Mouse (Mus musculus) hematopoietic multipotent progenitor cell, adult 10-12 weeks (in vitro differentiated cells): ENCODE measurements around the gene Arid3b. TPM values are rescaled to one million over a fixed set of nuclear protein-coding genes. Genes with fewer than 3 reads are reported as not detected.

Experiments used
- polyA plus RNA-seq: library from polyadenylated mRNA; stranded (reverse); fragments of >175 nt; gene quantifications from 2 replicates; pipeline ENCODE4 v1.2.3, GENCODE M21; 2012; ENCODE audit warnings: low replicate concordance

The Arid3b gene
- 31.6 and 49.8 TPM in 2 replicates for polyA plus RNA-seq

DNA sequence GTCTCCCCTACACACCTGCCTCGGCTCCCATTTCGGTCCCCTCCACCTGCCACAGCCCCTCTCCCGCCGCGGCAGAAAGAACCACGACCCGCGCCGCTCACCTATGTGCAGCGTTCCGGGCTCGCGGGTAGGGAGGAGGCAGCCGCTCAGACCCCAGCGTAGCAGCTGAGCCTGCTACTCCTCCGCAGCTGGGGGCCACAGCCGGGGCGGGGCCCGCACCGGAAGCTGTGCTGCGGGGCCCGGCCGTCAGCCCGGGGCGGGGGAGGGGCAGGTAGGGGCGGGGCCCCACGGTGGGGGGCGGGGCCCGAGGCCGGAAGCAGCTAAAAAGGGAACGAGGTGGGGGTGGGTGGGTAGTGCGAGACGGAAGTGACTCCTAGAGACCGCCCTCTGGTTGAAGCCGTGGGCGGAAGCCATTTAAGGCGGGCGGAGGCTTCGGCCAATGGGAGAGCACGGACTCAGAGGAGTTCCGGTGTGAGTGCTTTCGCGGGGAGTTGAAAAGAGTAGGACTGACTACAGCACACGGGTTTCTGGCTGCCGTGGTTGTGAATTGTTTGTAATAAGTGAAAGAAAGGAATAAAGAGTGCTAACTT, at the start of gene Arid3b:
Arid3b (minus strand) TSS at position 213 of the 590 bp plus-strand sequence.

DNA sequence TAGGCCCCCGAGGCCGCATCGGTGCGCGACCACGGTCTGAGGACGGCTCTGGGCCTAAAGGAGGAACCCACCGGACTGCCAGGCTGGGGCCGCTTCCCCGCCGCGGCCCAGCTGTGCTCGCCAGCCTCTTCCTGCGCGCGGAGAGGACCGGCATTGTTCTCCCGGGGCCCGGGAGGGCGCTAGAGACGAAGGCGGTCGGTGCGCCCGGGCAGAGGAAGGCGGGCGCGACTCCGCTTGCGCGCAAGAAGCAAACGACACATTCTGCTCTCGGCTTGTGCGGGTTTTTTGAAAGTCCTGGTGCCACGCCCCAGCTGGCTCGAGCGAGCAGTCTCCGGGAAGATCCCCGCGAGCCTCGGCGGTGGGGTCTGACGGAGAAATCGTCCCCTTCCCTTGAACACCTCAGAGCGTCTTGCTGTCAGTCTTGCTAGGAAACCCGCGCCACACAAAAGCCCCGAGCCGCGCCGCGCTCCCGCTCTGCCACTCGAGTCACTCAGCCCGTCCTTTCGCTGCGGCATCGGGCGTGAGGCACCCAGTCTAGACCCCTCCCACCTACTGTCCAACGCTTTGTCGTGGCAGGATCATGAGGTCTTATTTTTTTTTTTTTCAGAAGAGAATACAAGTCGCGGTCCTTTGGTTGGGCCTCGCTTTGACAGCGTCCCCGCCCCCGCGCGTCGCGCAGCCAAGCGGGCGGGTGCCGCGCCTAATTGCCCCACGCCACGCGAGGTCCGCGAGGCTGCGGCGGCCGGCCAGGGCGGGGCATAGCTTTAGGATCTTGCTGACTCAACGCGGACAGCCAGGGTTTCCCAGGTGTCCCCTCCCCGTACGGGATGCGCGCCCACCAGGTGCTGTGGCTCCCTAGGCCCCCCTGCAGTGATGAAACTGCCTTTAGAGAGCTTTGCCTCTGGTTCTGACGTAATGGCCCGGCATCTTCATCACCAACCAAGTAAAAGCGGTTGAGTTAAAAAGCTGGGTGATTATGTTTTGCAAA, 70.9 kb downstream of the Arid3b start, which contains the start of gene Clk3:
Clk3 (minus strand) TSS at position 497 of the 988 bp plus-strand sequence.

Other genes starting within 250 kb of the Arid3b start
- 16.0 and 24.7 TPM in 2 replicates for gene Ulk3, start 247.3 kb downstream of the Arid3b start, polyA plus RNA-seq
- gene Cplx3, start 230.5 kb downstream of the Arid3b start, polyA plus RNA-seq, result not detected in 2 replicates
- 0.10 and 0.49 TPM in 2 replicates for gene Lman1l, start 216.0 kb downstream of the Arid3b start, polyA plus RNA-seq
- gene Csk, start 183.2 kb downstream of the Arid3b start, polyA plus RNA-seq, result 759 and 915 TPM in 2 replicates
- gene Cyp1a2, start 153.1 kb downstream of the Arid3b start, polyA plus RNA-seq, result not detected in 2 replicates
- not detected in 2 replicates for gene Cyp1a1, start 148.9 kb downstream of the Arid3b start, polyA plus RNA-seq
- gene Edc3, start 128.3 kb downstream of the Arid3b start, polyA plus RNA-seq, result 2.4 and 6.9 TPM in 2 replicates
- 49.6 and 59.2 TPM in 2 replicates for gene Clk3, start 70.9 kb downstream of the Arid3b start, polyA plus RNA-seq
- gene Ubl7, start 74.2 kb upstream of the Arid3b start, polyA plus RNA-seq, result 78.4 and 108 TPM in 2 replicates
- 19.2 and 66.9 TPM in 2 replicates for gene Sema7a, start 103.3 kb upstream of the Arid3b start, polyA plus RNA-seq
- 1.5 and 2.1 TPM in 2 replicates for gene Cyp11a1, start 169.6 kb upstream of the Arid3b start, polyA plus RNA-seq
- 0.09 and 0.25 TPM in 2 replicates for gene Stra6, start 227.0 kb upstream of the Arid3b start, polyA plus RNA-seq